In genomic region chr9:33681129-33681528, GRCm38 (mm10) we compare ENCODE assay signal across 11 mouse cellular contexts.
A peak's percentile ranks its signal among the peaks of the same experiment; 100 is the strongest.
DNase-seq lines count a peak whose midpoint lies in the region; ATAC-seq and TF ChIP-seq lines count a peak whose summit lies in the region.
"Had no signal": no experiment of that assay in that cellular context is flagged by ENCODE, and none has a peak within 500 bp of the region (broad histone marks: within the 10 kb centered on the region; RNA-seq: fewer than 3 reads in every experiment).

No protein-coding gene starts in this region.

- H3K4me3 ChIP-seq in midbrain, postnatal 0 days (ENCODE audit: low read depth, low read length): no peak overlapping the region
- no peak overlapping the region for H3K4me3 ChIP-seq in midbrain, embryonic 10.5 days
- H3K4me3 ChIP-seq: left cerebral cortex, adult 2 months had no signal

- 67% methylated on average over 1 of the region's 1 CpGs for WGBS in midbrain, postnatal 0 days
- 68% methylated on average over 1 of the region's 1 CpGs for WGBS in midbrain, embryonic 10.5 days

- ATAC-seq in midbrain, postnatal 0 days (ENCODE audit: low FRiP score): no peak
- no peak for ATAC-seq in inflammation-experienced regulatory T-cells, adult 6 months

- peak; percentile 64 for DNase-seq in midbrain, postnatal 0 days (ENCODE audit: low spot score)
- no peak for DNase-seq in midbrain, embryonic 10.5 days (ENCODE audit: low spot score)
- peak; percentile 53 for DNase-seq in cerebellum, adult 9-10 months
- peak; percentile 12 to 52 for DNase-seq in layer of hippocampus, adult 18-20 months (ENCODE audit: low spot score in 2 of 2)
- peak; percentile 3 to 38 for DNase-seq in right cerebral cortex, postnatal 36 days (ENCODE audit: low spot score in 2 of 2)
- no peak for DNase-seq in adrenal gland, postnatal 36 days
- DNase-seq: adrenal gland, postnatal 25 days; gastrocnemius, postnatal 14 days had no signal

- no peaks in the 10 kb centered on the region for H3K36me3 ChIP-seq in midbrain, postnatal 0 days (ENCODE audit: insufficient read depth, low read length)
- H3K36me3 ChIP-seq in midbrain, embryonic 10.5 days: no peaks in the 10 kb centered on the region
- H3K36me3 ChIP-seq: G1E had no signal

- H3K4me2 ChIP-seq in midbrain, postnatal 0 days (ENCODE audit: low read depth, low read length, poor library complexity, severe bottlenecking): no peak overlapping the region

- no peak for TF ChIP-seq CTCF in midbrain, postnatal 0 days (IDR thresholded peaks at IDR 0.05)

- H3K4me1 ChIP-seq in midbrain, postnatal 0 days (ENCODE audit: insufficient read depth, low read length): no peaks in the 10 kb centered on the region
- H3K4me1 ChIP-seq in midbrain, embryonic 10.5 days: no peaks in the 10 kb centered on the region

- H3K27me3 ChIP-seq in midbrain, postnatal 0 days (ENCODE audit: insufficient read depth, low read length): no peaks in the 10 kb centered on the region
- H3K27me3 ChIP-seq in midbrain, embryonic 10.5 days (ENCODE audit: low read depth, poor library complexity, severe bottlenecking): no peaks in the 10 kb centered on the region

- H3K9me3 ChIP-seq in midbrain, postnatal 0 days (ENCODE audit: low read length): no peaks in the 10 kb centered on the region
- no peaks in the 10 kb centered on the region for H3K9me3 ChIP-seq in midbrain, embryonic 10.5 days (replicated peaks)
- H3K9me3 ChIP-seq: G1E had no signal

- no peak overlapping the region for H3K9ac ChIP-seq in midbrain, postnatal 0 days (replicated peaks; ENCODE audit: low read length, poor library complexity, severe bottlenecking)

- no peak overlapping the region for H3K27ac ChIP-seq in midbrain, postnatal 0 days (ENCODE audit: low read depth, low read length)
- no peak overlapping the region for H3K27ac ChIP-seq in midbrain, embryonic 10.5 days (replicated peaks)
- H3K27ac ChIP-seq: left cerebral cortex, adult 2 months had no signal

Comparison
In these comparisons a context has a peak if more than half of its experiments do, and no peak if none do; other contexts are left out.
1. DNase-seq: peak in midbrain, postnatal 0 days (single experiment), cerebellum, adult 9-10 months (single experiment), layer of hippocampus, adult 18-20 months (2 of 2) and right cerebral cortex, postnatal 36 days (2 of 2); none in midbrain, embryonic 10.5 days (single experiment) and adrenal gland, postnatal 36 days (0 of 2).